Mouse (Mus musculus) bone marrow, adult 2 months (tissue): ENCODE data around the gene Chfr. TPM values are rescaled to one million over a fixed set of nuclear protein-coding genes. Genes with fewer than 3 reads are reported as not detected.
A peak's percentile ranks its signal among the peaks of the same experiment; 100 is the strongest.

Experiments
- H3K27ac ChIP-seq: fragments of 200-500 bp; 2 replicates; pipeline ENCODE4 v1.5.1; 2012; ENCODE audit warnings: low read depth, mild to moderate bottlenecking, control low read depth, inconsistent platforms, low read length; ENCODE audit not compliant: control insufficient read depth, poor library complexity, insufficient read depth
- H3K4me1 ChIP-seq: fragments of 200-500 bp; 2 replicates; pipeline ENCODE4 v1.6.1; 2011; ENCODE audit warnings: low read length; ENCODE audit not compliant: control insufficient read depth, insufficient read depth
- H3K4me3 ChIP-seq: fragments of 200-500 bp; replicated peaks from 2 replicates; pipeline ENCODE3; 2011; ENCODE audit warnings: mild to moderate bottlenecking, low read depth, low read length, control low read depth; ENCODE audit not compliant: control insufficient read depth
- CTCF ChIP-seq: fragments of 200-500 bp; IDR thresholded peaks from 2 replicates; pipeline ENCODE4 v1.5.1; 2011; ENCODE audit warnings: low read length, control low read depth; ENCODE audit not compliant: control insufficient read depth, insufficient read depth
- POLR2A ChIP-seq: fragments of 200-500 bp; IDR thresholded peaks from 2 replicates; pipeline ENCODE4 v1.6.1; 2011; ENCODE audit warnings: low read depth, mild to moderate bottlenecking, control low read depth, low read length, borderline replicate concordance; ENCODE audit not compliant: control insufficient read depth
- WGBS: fragments of 180-500 bp; shearing (Covaris S2); methylation state at CpG from one replicate; pipeline ENCODE4 v1.1.7; 2018; 5-methylcytosine and 5-hydroxymethylcytosine counted together
- polyA plus RNA-seq: library from polyadenylated mRNA; stranded (reverse); fragments of >200 nt; gene quantifications from 2 replicates; pipeline ENCODE4 v1.2.4, GENCODE M21; 2011; ENCODE audit warnings: low replicate concordance; ENCODE audit not compliant: missing spikeins, insufficient read depth, insufficient read length

The Chfr gene
- polyA plus RNA-seq, 1 experiment: 42.5 TPM

GRCm38 (mm10) chr5:110100921-110101631, 34.6 kb upstream of the Chfr start:
- H3K4me3 ChIP-seq: peak overlapping the region; percentile 41
- no peak for TF ChIP-seq CTCF
- TF ChIP-seq POLR2A: no peak
- peaks cover 1% of the 10 kb centered on the region for H3K4me1 ChIP-seq
- 2% methylated on average over 37 of the region's 37 CpGs for WGBS
- no peak overlapping the region for H3K27ac ChIP-seq

GRCm38 (mm10) chr5:110101716-110102347, 33.8 kb upstream of the Chfr start:
- WGBS: 21% methylated on average over 34 of the region's 34 CpGs
- H3K27ac ChIP-seq: no peak overlapping the region; the same call in 1 of the 2 replicates
- no peak overlapping the region for H3K4me3 ChIP-seq
- no peak for TF ChIP-seq POLR2A
- no peak for TF ChIP-seq CTCF
- H3K4me1 ChIP-seq: peaks cover 1% of the 10 kb centered on the region

GRCm38 (mm10) chr5:110102429-110102828, 33.2 kb upstream of the Chfr start:
- Histone ChIP-seq H3K27ac (no peak overlapping the region), H3K4me1 (peaks cover 1% of the 10 kb centered on the region), H3K4me3 (no peak overlapping the region)
- 87% methylated on average over 13 of the region's 13 CpGs for WGBS
- TF ChIP-seq CTCF (no peak), POLR2A (no peak)

GRCm38 (mm10) chr5:110102853-110103625, 32.6 kb upstream of the Chfr start:
- no peak for TF ChIP-seq CTCF
- TF ChIP-seq POLR2A: no peak
- H3K27ac ChIP-seq: no peak overlapping the region
- no peak overlapping the region for H3K4me3 ChIP-seq
- WGBS: 88% methylated on average over 19 of the region's 19 CpGs
- H3K4me1 ChIP-seq: peaks cover 1% of the 10 kb centered on the region

GRCm38 (mm10) chr5:110103901-110104615, 31.6 kb upstream of the Chfr start:
- Histone ChIP-seq H3K27ac (no peak overlapping the region), H3K4me1 (peaks cover 1% of the 10 kb centered on the region), H3K4me3 (no peak overlapping the region)
- 90% methylated on average over 27 of the region's 27 CpGs for WGBS
- TF ChIP-seq CTCF: no peak
- TF ChIP-seq POLR2A: no peak

GRCm38 (mm10) chr5:110104616-110105380, 30.8 kb upstream of the Chfr start:
- 92% methylated on average over 36 of the region's 36 CpGs for WGBS
- Histone ChIP-seq H3K4me1 (peaks cover 1% of the 10 kb centered on the region), H3K4me3 (no peak overlapping the region), H3K27ac (no peak overlapping the region)
- TF ChIP-seq POLR2A (0 out of 2 replicates have a peak, but pooled peaks have one; percentile 20), CTCF (no peak)

GRCm38 (mm10) chr5:110106140-110106871, 29.3 kb upstream of the Chfr start:
- peak overlapping the region; percentile 97 for H3K4me3 ChIP-seq
- no peaks in the 10 kb centered on the region; the same call in none of the 2 replicates for H3K4me1 ChIP-seq
- H3K27ac ChIP-seq: no peak overlapping the region
- TF ChIP-seq POLR2A (no peak), CTCF (no peak)
- WGBS: 96% methylated on average over 26 of the region's 26 CpGs
